Mouse (Mus musculus) spleen, adult 2 months (tissue): Measurements from ENCODE around the gene Shtn1.

Source experiments
- CTCF ChIP-seq: fragments of 200-500 bp; IDR thresholded peaks from 2 replicates; pipeline ENCODE4 v1.5.1; 2011; ENCODE audit warnings: mild to moderate bottlenecking, inconsistent platforms; ENCODE audit not compliant: insufficient read depth, insufficient read length, insufficient replicate concordance; ENCODE audit errors: extremely low read depth
- POLR2A ChIP-seq: fragments of 200-500 bp; IDR thresholded peaks from 2 replicates; pipeline ENCODE4 v1.6.1; 2011; ENCODE audit warnings: low read depth, low read length, inconsistent platforms

DNA sequence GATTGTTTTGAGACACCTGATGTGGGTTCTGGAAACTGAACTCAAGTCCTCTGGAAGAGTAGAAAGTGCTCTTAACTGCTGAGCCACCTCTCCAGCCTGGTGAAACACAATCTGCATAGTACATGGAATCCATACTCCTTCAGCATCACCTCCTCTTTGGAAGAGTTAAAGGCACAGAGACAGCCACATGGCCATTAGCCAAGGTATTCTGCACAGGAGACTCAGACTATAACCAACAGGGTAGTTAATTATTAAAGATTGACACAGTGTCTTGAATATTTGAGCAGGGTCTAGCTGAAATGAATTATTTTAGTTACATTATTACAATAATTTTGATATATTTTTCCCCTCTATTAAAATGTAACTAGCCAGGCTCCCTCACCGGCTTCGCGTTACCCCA, 52.0 kb downstream of the Shtn1 start:
- TF ChIP-seq POLR2A: no peak
- no peak for TF ChIP-seq CTCF
